Mouse (Mus musculus): ENCODE data around the gene Mfsd12.

- TF ChIP-seq CTCF (conservative IDR thresholded peaks at IDR 0.05; ENCODE audit: insufficient read depth, insufficient read length, low read depth, low read length): no peak
- TF ChIP-seq POLR2A (IDR thresholded peaks at IDR 0.05; ENCODE audit: low read depth, low read length): no peak
Measured at GRCm38 (mm10) chr10:81327959-81328358, 29.3 kb upstream of the Mfsd12 start.

Measured in kidney, adult 2 months (tissue).